Mouse (Mus musculus) gastrocnemius, postnatal 10 days (tissue): ENCODE results near the gene Vmn1r167. TPM values are rescaled to one million over a fixed set of nuclear protein-coding genes. Genes with fewer than 3 reads are reported as not detected.
"Not testable (repeated sequence)": the region's sequence is repeated elsewhere in the genome, so short reads cannot be mapped to it uniquely, and the experiment has no call there.

Experiments used
- DNase-seq: peaks from one replicate; pipeline ENCODE4 v3.0.0; 2021; ENCODE audit warnings: mixed read lengths
- long read RNA-seq, 2 experiments: library from polyadenylated mRNA; stranded (forward); transcript quantifications; one replicate each; pipeline ENCODE4 v2.0.0; 2021
- total RNA-seq, 2 experiments: library from RNA; stranded (reverse); gene quantifications; 2 replicates each; pipeline ENCODE4 v1.2.3; 2021

Gene Vmn1r167
- not detected for total RNA-seq
- long read RNA-seq, experiment 1: 0 reads
- long read RNA-seq, experiment 2: 0 reads

DNA sequence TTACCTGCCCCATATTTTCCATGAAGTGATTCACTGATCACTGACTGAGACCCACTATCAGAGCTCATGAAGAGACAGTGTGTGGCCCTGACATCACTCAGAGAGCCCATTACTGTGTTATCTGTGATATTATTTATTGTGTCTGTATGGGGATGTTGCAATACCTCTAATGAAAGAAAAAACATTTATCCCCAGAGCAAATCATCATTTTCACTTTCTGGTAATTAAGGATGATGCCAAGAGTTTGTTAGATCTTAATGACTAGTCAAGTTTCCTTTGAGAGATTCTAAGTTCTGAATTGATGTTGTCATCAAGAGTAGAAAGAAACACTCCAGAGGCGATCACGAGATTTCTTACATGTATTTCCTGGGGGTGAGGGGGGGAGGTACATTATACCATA, at the start of gene Vmn1r167:
Vmn1r167 (minus strand) TSS at position 101 of the 400 bp plus-strand sequence.
- DNase-seq: not testable (repeated sequence)

DNA sequence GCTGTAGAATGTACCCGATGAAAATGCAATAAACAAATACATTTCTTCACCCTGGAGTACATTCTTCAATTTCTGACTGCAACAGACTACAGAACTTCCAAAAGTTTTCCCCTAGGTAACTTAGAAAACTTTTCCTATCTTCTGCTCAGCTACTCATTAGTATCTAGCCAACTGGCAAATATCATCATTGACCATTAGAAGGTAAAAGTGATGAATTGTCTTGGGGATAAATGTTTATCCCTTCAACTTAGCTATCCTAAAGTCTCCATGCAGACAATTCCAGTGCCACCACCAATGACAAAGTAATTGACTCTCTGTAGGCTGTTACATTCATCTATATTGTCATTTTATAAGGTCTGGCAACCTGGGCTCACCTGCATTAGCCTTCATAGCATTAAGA, 32.4 kb upstream of the Vmn1r167 start, which contains the start of gene Vmn1r168:
Vmn1r168 (plus strand) TSS at position 301 of the 400 bp plus-strand sequence.
- DNase-seq: not testable (repeated sequence)

DNA sequence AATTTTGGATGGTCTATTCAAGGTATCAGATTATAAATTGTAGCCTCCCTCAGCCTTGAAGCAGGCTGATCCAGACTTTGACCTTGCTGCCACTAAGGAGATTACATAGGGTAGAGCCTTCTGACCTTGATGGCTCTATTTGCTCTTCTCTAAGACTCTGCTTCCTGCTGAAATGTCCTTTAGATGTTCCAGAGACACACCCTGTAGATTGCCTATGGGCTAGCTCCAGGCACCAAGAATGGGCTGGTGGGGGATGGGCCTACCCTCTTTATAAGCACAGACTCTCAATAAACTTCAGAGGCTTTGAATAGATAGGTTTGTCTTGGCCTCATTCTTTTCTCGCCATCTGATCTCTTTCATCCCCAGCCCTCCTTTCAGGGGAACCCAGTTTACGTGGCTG, 34.1 kb downstream of the Vmn1r167 start:
- DNase-seq: not testable (repeated sequence)

DNA sequence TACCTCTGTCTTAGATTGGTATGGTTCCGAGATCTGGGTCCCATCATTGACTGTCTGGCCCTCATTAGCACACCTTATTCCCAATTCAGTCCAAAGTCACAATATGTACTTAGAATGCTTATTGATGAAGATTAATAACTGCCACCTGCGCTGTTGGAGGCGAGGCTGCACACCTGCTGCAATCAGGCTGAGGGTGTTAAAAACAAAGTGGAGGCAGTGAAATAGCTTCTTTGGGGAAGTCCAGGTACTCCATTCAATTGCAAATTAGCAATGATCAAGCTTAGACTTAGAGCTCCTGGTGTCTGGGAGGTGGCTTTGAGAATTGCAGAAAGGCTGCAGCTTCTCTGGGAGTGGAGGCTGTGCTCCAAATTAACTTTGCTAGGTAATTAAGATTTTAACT, 36.2 kb downstream of the Vmn1r167 start:
- DNase-seq: not testable (repeated sequence)

DNA sequence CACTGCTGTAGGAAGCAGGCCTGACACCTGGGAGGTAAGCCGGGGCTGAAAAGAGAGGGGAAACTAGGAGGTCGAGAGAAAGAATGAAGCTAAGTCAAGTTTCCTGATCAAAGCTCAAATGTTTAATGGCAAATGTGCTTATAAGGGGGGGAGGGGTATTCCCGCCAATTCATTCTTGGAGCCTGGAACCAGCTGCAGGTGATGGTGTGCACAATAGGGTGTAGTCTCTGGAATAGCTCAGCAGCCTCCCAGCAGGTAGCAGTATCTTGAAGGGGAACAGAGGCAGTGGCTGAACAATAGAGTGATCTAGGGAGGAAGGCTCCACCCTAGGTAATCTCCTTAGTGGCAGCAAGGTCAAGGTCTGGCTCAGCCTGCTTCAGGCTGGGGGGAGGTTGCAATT, 36.8 kb downstream of the Vmn1r167 start:
- not testable (repeated sequence) for DNase-seq

Other genes starting within 250 kb of the Vmn1r167 start
- not detected for gene Gm6902, start 228.3 kb downstream of the Vmn1r167 start, total RNA-seq
- not detected for gene Nlrp4e, start 206.0 kb downstream of the Vmn1r167 start, total RNA-seq
- under 1 TPM; 0.07 to 0.14 TPM for gene Nlrp5, start 121.3 kb downstream of the Vmn1r167 start, total RNA-seq
- gene Vmn1r168, start 32.5 kb upstream of the Vmn1r167 start, total RNA-seq: not detected
- gene Vmn1r169, start 68.3 kb upstream of the Vmn1r167 start, total RNA-seq: not detected
- not detected for gene Vmn1r170, start 99.0 kb upstream of the Vmn1r167 start, total RNA-seq
- gene Vmn1r171, start 123.5 kb upstream of the Vmn1r167 start, total RNA-seq: not detected
- gene Vmn1r172, start 151.1 kb upstream of the Vmn1r167 start, total RNA-seq: not detected
- not detected for gene Vmn1r173, start 193.5 kb upstream of the Vmn1r167 start, total RNA-seq
- gene Vmn1r174, start 245.1 kb upstream of the Vmn1r167 start, total RNA-seq: not detected